Mouse (Mus musculus) ES-E14 (cell line): ENCODE measurements around the gene Lmntd1. TPM values are rescaled to one million over a fixed set of nuclear protein-coding genes. Genes with fewer than 3 reads are reported as not detected.

Experiments
- DNase-seq: peaks from one replicate; pipeline ENCODE4 v3.0.0-alpha.2; 2013; ENCODE audit warnings: low read depth, low spot score
- H3K27ac ChIP-seq: 2 replicates; pipeline ENCODE4 v1.5.1; 2012; ENCODE audit warnings: low read depth, mild to moderate bottlenecking, low read length, moderate library complexity, mixed read lengths; ENCODE audit not compliant: poor library complexity, insufficient read depth, severe bottlenecking
- H3K36me3 ChIP-seq: 2 replicates; pipeline ENCODE4 v1.6.1; 2012; ENCODE audit warnings: mild to moderate bottlenecking, low read length, moderate library complexity, mixed read lengths; ENCODE audit not compliant: control insufficient read depth, poor library complexity, insufficient read depth, severe bottlenecking
- H3K4me1 ChIP-seq, 2 experiments: fragments of 150-350 bp in 1 of 2; sonication (generic) in 1 of 2; 2 replicates each; pipeline ENCODE4 v1.6.1; 2012; ENCODE audit warnings: low read length in 2 of 2, mild to moderate bottlenecking in 1 of 2, mixed read lengths in 1 of 2; ENCODE audit not compliant: control insufficient read depth in 2 of 2, insufficient read depth in 2 of 2, poor library complexity in 1 of 2
- H3K4me3 ChIP-seq, 2 experiments: fragments of 150-350 bp in 1 of 2; sonication (generic) in 1 of 2; 2 replicates each; pipeline ENCODE4 v1.5.1; 2012; ENCODE audit warnings: low read length in 2 of 2, low read depth in 1 of 2, mild to moderate bottlenecking in 1 of 2, mixed read lengths in 1 of 2; ENCODE audit not compliant: insufficient read depth in 1 of 2, poor library complexity in 1 of 2, severe bottlenecking in 1 of 2
- H3K9ac ChIP-seq: 2 replicates; pipeline ENCODE4 v1.6.1; 2012; ENCODE audit warnings: low read depth, mild to moderate bottlenecking, low read length, mixed read lengths; ENCODE audit not compliant: poor library complexity, insufficient read depth, severe bottlenecking
- H3K9me3 ChIP-seq: fragments of 150-350 bp; sonication (generic); 2 replicates; pipeline ENCODE4 v1.6.1; 2012; ENCODE audit warnings: low read depth, mild to moderate bottlenecking, low read length; ENCODE audit not compliant: control insufficient read depth, insufficient read depth
- CHD2 ChIP-seq: IDR thresholded peaks from 2 replicates; pipeline ENCODE4 v1.6.1; 2014; ENCODE audit warnings: mild to moderate bottlenecking, low read depth, low read length, inconsistent platforms
- HCFC1 ChIP-seq: IDR thresholded peaks from 2 replicates; pipeline ENCODE4 v1.6.1; 2012; ENCODE audit warnings: low read length, inconsistent platforms, borderline replicate concordance; ENCODE audit not compliant: insufficient read depth
- MAFK ChIP-seq: IDR thresholded peaks from 2 replicates; pipeline ENCODE4 v1.6.1; 2014; ENCODE audit warnings: mild to moderate bottlenecking, low read depth, low read length, inconsistent platforms; ENCODE audit not compliant: insufficient read depth
- ZC3H11A ChIP-seq: IDR thresholded peaks from 2 replicates; pipeline ENCODE4 v1.6.1; 2012; ENCODE audit warnings: low read depth, mild to moderate bottlenecking, inconsistent platforms, low read length, borderline replicate concordance
- ZNF384 ChIP-seq: IDR thresholded peaks from 2 replicates; pipeline ENCODE4 v1.6.1; 2012; ENCODE audit warnings: low read depth, low read length, inconsistent platforms
- in situ Hi-C, 2 experiments: fragments of 600-800 bp; cut with MboI; formaldehyde crosslinking; loops; one replicate each; pipeline ENCODE4 v1.15.1; 2025; ENCODE audit warnings: low sequenced_read_pairs in 2 of 2, inconsistent platforms in 1 of 2; ENCODE audit not compliant: unreplicated experiment in 2 of 2
- total RNA-seq: library from RNA; depleted of rRNA; stranded (reverse); fragments of 300-350 nt; gene quantifications from 2 replicates; pipeline ENCODE4 v1.2.3, GENCODE M21; 2012; rRNA removed

Lmntd1 gene
- total RNA-seq: not detected in 2 replicates

GRCm38 (mm10) chr6:145614219-145614618, at the start of gene Lmntd1:
Gene Lmntd1, minus strand, starts transcription at chr6:145614319.
- H3K27ac ChIP-seq: no peak within 1 kb of the TSS
- H3K9me3 ChIP-seq: no peaks in the 10 kb centered on the region
- no peak within 1 kb of the TSS for H3K9ac ChIP-seq
- in situ Hi-C loops: no loop called here
- no peak for TF ChIP-seq ZNF384
- no peak for TF ChIP-seq ZC3H11A
- no peak for TF ChIP-seq HCFC1
- no peak for TF ChIP-seq CHD2
- TF ChIP-seq MAFK: no peak
- no peak for DNase-seq
- no peak within 1 kb of the TSS for H3K4me3 ChIP-seq
- H3K36me3 ChIP-seq: no peaks in the 10 kb centered on the region
- no peaks in the 10 kb centered on the region for H3K4me1 ChIP-seq

GRCm38 (mm10) chr6:145660943-145661342, 46.8 kb upstream of the Lmntd1 start:
- no peak for DNase-seq
- H3K27ac ChIP-seq: no peak overlapping the region
- in situ Hi-C loops: no loop called here

GRCm38 (mm10) chr6:145659116-145659515, 45.0 kb upstream of the Lmntd1 start:
- no peak for TF ChIP-seq HCFC1
- TF ChIP-seq ZC3H11A: no peak
- TF ChIP-seq ZNF384: no peak
- TF ChIP-seq MAFK: no peak
- no peak for TF ChIP-seq CHD2
- Histone ChIP-seq H3K4me1 (no peaks in the 10 kb centered on the region), H3K9ac (no peak overlapping the region), H3K27ac (no peak overlapping the region), H3K9me3 (no peaks in the 10 kb centered on the region), H3K4me3 (no peak overlapping the region), H3K36me3 (no peaks in the 10 kb centered on the region)
- in situ Hi-C loops: no loop called here
- DNase-seq: no peak

More at GRCm38 (mm10) chr6:145660943-145661342, 46.8 kb upstream of the Lmntd1 start:
- no peaks in the 10 kb centered on the region for H3K36me3 ChIP-seq
- no peak overlapping the region for H3K4me3 ChIP-seq
- no peaks in the 10 kb centered on the region for H3K9me3 ChIP-seq
- no peak for TF ChIP-seq HCFC1
- no peak for TF ChIP-seq CHD2
- no peak for TF ChIP-seq ZC3H11A
- TF ChIP-seq ZNF384: no peak
- no peaks in the 10 kb centered on the region for H3K4me1 ChIP-seq
- no peak overlapping the region for H3K9ac ChIP-seq

GRCm38 (mm10) chr6:145656740-145657591, 42.8 kb upstream of the Lmntd1 start:
- no peaks in the 10 kb centered on the region for H3K36me3 ChIP-seq
- DNase-seq: peak; percentile 38
- TF ChIP-seq ZC3H11A: peak; percentile 60
- no peak for TF ChIP-seq MAFK
- TF ChIP-seq CHD2: no peak
- H3K9me3 ChIP-seq: no peaks in the 10 kb centered on the region
- no peak overlapping the region for H3K9ac ChIP-seq
- no peak overlapping the region for H3K4me3 ChIP-seq
- no peaks in the 10 kb centered on the region for H3K4me1 ChIP-seq
- in situ Hi-C loops: no loop called here
- H3K27ac ChIP-seq: no peak overlapping the region
